Mouse (Mus musculus) ZHBTc4 (cell line): ENCODE results near the gene Tfeb.

Experiments
- DNase-seq: peaks from one replicate; pipeline ENCODE4 v3.0.0-alpha.2; 2011; ENCODE audit warnings: low read depth, low spot score

The Tfeb gene

DNA sequence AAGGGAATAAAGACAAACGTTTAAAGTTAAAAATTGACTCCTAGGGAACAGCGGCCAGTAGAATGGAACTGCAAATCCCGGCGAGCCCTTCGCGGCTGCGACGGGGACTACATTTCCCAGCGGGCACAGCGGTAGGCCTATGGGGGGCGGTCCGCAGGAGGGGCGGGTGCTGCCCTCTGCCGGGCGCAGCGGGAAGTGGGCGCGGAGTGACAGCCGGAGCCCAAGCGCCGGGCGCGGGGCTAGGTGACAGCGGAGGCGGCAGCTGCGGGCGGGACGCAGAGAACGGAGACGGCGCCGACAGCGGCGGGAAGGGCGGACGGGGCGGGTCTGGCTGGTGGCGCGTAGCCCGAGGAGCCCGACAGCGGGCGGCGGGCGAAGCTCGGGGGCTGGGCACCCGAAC, at the start of gene Tfeb:
Gene Tfeb (plus strand): TSS at position 175 of the 400 bp plus-strand sequence.
- DNase-seq, result peak; percentile 97

DNA sequence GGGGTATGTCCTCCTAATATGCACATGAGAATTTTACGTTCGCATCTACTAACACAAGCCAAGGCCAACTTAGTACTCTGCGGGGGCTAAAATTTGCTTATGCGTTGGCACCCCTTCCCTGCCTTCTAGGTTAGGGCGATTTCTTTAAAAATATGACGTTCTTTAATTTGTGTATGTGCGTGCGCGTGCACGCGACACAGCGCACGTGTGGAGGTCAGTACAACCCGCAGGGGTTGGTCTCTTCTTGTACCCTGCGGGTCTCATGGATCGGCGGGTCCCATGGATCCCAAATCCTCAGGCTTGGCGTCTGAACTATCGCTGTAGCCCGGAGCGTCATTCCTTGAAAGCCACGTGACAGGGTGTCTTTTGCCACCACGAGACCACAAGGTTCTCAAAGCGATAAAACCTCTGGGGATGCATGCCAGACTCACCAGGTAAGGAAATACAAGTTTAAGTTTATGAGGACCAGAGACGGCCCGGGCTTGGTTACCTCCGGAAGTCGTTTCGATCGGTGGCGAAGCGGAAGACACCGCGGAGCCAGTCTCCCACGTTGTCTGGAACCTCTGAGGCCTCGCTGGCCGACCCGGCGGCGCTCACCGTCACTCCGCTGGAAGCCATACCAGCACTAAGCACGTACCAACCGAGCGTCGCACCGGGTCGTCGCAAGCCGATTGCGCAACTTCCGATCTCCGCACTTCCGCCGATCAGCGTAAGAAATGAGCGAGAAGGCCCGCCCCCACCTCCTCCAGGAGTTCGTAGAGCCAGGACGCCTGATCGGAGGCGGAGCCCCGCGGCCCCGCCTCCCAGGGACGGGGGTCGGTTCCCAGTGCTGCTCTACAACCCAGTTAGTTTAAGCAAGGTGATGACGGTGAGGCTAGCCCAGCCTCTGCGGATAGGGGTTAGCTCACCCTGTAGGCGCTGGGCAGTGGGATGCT, 49.2 kb upstream of the Tfeb start:
- DNase-seq, result peak; percentile 99

- no peak for DNase-seq
These were observed 48.6 kb upstream of the Tfeb start, which contains the start of gene Tomm6 for GRCm38 (mm10) chr17:47688344-47688607. Gene Tomm6, minus strand, starts transcription at chr17:47688386.

GRCm38 (mm10) chr17:47688608-47689575, 47.9 kb upstream of the Tfeb start, which contains the start of gene Frs3:
Gene Frs3, plus strand, starts transcription at chr17:47689030.
- peak; percentile 61 for DNase-seq

DNA sequence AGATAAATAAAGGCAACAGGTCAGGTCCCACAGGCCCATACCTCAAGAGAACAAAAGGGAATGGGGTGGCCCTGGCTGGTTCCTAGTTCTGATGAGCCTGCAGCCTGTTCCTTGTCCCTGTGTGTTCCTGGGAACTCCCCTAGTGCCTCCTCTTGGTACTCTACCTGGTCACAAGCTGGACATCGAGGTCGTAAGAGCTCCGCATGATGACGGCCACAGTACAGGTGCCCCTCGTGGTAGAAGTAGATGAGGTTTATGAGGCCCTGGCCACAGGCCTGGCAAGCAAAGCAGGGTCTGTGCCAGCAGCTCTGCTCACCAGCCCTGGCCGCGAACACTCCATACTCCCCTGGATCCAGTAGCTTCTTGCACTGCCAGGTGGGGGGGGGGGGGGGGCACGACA, 46.9 kb upstream of the Tfeb start:
- DNase-seq, result no peak

GRCm38 (mm10) chr17:47691650-47692049, 45.2 kb upstream of the Tfeb start:
- DNase-seq, result peak; percentile 64

- DNase-seq, result no peak
These were observed 43.0 kb upstream of the Tfeb start for GRCm38 (mm10) chr17:47693671-47694441.

DNA sequence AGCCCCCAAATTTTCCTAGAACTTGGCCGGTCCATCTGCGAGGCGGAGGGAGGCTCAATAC, 42.6 kb upstream of the Tfeb start, which contains the start of gene Gm21981:
Gene Gm21981 (minus strand): TSS at position 14 of the 61 bp plus-strand sequence.
- no peak for DNase-seq

GRCm38 (mm10) chr17:47694503-47695336, 42.1 kb upstream of the Tfeb start, which contains the start of gene Prickle4:
Gene Prickle4, minus strand, starts transcription at chr17:47694736.
- DNase-seq, result peak; percentile 98

GRCm38 (mm10) chr17:47695337-47695710, 41.5 kb upstream of the Tfeb start:
- no peak for DNase-seq

- no peak for DNase-seq
These were observed 38.7 kb upstream of the Tfeb start for GRCm38 (mm10) chr17:47698156-47698555.

DNA sequence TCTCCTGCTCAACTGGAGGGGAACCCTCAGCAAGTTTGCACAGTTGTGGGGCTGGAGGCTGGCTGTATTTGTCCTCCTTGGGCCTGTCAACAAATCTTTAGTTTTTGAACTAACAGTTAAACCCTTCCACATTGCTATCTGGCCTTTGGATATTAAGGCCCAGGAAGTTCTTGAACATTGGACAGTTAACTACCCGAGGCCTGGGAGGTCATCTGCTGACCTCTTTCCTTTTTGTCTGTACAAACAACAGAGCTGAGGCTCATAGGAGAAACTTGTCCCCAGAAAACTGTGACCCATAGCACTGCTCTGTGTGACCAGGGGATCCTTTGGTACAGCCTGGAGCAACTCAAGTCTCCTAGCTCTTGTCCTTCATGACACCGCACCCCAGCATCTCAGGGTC, 37.8 kb upstream of the Tfeb start:
- DNase-seq, result no peak

DNA sequence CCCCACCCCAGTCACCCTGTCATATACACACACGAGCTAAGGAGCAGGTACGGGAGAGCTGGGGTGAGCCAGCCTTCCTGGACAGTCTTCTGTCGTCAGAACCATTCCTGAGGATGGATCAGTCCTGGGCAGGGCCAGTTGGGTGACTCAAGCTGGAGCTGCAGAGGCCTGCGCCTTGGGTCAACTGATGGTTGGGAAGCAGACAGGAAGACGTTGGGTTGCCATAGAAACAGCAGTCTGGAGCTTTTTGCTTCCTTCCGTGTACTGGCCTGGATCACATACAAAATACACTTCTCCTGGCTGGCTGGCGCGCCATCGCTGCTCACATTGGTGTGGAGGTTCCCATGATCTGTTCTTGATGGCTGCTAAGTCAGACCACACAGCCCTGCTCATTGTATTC, 35.0 kb upstream of the Tfeb start:
- no peak for DNase-seq

DNA sequence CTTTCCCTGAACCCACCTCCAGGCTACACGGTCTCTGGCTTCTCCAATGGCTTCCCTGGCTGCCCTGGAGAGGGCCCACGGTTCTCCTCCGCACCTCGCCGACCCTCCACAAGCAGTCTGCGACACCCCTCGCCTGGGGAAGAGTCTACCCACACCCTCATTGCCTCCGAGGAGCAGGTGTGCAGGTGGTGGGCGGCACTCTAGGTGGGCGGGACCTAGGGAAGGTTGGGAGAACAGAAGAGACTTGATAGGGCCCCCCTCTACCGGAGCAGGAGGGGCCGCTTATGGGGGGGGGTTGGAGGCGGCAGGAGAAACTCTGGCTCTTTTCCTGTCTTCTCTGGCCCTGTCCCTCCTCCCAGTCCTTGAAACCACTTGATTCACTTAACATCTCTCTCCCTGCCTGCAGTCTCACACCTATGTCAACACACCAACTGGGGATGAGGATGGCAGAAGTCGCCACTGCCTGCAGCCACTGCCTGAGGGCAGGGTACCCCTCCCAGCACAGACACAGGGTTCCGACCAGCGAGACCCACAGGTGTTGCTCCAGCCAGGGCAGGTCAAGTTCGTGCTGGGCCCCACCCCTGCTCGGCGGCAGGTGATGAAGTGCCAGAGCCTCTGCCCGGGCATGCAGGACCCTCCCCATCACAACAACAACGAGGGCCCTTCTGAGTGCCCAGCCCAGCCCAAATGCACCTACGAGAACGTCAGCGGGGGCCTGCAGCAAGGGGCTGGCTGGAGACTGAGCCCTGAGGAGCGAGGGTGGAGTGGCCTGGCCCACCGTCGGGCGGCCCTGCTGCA, 34.1 kb upstream of the Tfeb start:
- DNase-seq, result peak; percentile 61

- DNase-seq, result peak; percentile 46
These were observed 33.3 kb upstream of the Tfeb start for GRCm38 (mm10) chr17:47703556-47703955.

DNA sequence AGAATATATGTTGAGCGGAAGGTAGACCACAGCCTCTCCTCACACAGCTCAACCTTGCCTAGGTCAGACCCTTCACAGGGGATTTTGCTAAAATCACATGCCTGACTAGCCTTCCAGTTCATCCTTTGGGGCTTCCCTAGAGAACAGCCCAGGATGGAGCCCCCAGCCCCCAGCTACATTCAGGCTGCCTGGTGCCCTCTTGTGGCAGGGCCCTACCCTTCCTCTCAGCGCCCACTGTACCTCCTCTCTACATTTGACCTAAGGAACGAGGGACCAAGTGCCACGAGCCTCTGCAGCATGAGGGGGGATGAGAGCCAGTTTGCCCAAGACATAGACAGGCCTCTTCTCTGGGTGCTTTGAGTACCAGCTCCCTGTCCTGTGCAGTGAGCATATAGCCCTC, 32.1 kb upstream of the Tfeb start:
- DNase-seq, result no peak

GRCm38 (mm10) chr17:47706196-47706595, 30.6 kb upstream of the Tfeb start:
- no peak for DNase-seq

DNA sequence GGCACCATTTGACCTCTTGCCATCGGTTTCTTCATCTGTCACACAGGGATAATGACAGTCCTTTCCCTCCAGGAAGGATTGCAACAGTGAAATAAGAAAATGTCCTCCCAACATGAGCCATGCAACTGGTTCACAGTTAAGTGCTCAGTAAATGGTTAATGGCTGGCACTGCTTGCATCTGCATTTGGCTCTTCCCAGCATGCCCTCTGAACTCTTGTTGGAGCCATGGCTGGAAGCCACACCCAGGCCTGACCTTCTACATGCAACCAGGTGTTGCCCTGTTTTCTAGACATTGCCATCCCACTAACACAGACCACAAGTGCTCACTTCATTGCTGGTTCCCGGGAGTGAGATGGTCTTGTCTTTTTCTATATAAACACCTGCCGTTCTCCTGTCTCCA, 28.9 kb upstream of the Tfeb start:
- DNase-seq, result no peak

DNA sequence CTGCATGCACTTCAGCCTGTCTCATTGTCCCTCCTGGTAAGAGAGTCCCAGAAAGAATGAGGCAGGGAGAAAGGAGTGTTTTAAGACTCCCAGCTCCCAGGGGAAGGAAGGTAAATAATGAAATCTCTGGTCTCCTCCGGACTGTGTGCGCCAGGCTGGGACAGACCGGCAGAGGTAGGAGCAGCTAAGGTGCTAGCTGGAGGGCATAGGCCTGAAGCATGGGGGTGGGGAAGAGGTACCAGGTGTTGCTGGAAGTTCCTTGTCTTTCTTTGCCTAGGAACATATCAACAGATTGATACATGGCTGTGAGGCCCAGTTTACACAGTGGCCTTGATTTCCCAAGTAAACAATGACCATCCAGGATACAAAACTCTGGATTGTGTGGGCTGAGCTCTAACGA, 27.9 kb upstream of the Tfeb start:
- DNase-seq, result no peak

DNA sequence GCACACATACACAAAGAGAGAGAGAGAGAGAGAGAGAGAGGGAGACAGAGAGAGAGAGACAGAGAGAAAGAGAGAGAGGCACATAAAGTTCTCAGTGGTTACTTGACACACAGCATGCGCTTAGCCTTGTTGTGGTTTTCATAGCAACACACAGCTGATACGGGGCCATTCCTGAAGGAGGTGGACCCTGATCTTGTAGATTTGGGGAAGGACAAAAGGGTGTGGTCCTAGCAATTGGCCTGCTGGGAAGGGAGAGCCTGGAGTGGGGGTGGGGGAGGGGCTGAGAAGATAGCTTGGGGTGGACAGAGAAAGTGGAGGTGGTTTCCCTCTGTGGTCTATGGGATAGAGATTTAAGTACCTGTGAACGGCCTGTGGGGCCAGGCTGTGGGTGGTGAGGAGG, 26.8 kb upstream of the Tfeb start:
- peak; percentile 53 for DNase-seq
